Mouse (Mus musculus): ENCODE measurements around the gene Atpaf2. TPM values are rescaled to one million over a fixed set of nuclear protein-coding genes. Genes with fewer than 3 reads are reported as not detected.

Gene Atpaf2
- total RNA-seq, 2 experiments from 2014 or later = 29.3 to 31.7 TPM

DNA sequence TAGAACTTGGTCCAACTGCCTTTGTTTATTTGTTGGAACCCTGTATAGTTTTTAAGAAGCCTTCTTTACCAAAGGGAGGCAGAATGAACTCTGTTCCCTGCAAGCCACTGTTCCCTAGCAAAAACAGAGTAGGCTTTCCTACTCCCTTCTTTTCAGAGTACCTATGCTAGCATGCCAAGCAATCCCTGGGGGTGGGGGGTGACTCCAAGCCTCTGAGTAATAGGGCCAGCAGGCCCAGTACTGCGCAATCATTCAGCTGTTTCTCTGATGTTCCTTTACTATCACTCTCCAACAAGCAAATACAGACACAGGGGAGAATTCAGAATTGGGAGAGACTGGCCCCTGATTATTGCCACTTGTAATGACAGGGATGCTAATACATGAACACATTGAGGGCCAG is 11.7 kb downstream of the Atpaf2 start:
- DNase-seq (ENCODE audit: low spot score in 2 of 2) = no peak

DNA sequence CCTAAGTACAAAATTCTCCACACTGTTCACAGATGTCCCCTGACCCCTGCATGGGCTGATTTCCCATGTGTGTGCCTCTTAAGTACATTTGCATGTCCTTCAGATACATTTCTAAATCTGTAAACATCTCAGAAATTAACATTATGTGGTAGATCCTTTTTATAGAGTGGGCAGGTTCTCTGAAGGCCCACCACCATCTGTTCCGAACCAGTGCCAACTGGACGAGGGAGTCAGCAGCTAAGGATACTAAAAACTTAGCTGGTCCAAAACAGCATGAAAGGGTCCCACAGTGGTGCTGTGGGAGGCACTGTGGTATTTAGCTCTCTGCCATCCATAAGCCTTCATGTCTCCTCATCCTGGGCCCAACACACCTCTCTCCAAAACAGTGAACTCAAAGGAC is 21.1 kb downstream of the Atpaf2 start:
- no peak for DNase-seq (ENCODE audit: low spot score in 2 of 2)

DNA sequence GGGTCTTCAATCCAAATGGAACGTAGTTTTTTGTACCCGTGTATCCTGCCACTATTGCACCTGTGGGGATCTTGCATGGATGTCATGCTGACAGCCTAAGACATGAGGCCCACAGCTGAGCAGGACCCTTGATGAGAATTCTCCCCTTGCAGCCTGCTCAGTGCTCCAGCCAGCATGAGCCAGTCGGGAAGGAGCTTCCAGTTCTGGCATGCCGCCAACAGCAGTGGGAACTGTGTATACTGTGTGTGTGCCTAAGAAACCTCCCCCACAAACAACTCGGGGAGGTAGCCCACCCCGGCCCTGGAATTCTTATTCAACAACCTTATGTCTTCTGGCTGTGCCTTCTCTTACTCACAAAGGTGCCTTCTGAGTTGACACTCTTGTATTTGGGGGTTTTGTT is 21.7 kb downstream of the Atpaf2 start:
- peak in 1 of 2 experiments; percentile 37 for DNase-seq (ENCODE audit: low spot score in 2 of 2)

DNA sequence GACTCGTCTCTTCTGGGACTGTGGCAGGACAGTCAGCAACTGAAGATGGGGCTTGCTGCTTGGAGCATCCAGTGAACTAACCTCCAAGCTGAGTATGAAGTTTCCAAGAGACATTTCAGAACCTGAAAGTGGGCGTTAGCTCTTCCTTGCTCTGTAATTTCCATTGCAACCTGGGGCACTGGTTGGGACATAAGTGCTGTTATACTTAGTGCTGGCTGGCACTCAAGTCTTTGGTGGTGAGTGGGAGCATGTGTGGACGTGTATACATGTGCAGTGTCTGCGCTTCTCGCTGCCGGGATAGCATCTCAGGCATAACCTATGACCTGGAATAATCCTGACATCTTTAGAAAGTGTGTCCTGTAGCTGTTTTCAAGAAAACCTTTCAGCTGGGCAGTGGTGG is 26.9 kb downstream of the Atpaf2 start:
- DNase-seq (ENCODE audit: low spot score in 2 of 2) = no peak

DNA sequence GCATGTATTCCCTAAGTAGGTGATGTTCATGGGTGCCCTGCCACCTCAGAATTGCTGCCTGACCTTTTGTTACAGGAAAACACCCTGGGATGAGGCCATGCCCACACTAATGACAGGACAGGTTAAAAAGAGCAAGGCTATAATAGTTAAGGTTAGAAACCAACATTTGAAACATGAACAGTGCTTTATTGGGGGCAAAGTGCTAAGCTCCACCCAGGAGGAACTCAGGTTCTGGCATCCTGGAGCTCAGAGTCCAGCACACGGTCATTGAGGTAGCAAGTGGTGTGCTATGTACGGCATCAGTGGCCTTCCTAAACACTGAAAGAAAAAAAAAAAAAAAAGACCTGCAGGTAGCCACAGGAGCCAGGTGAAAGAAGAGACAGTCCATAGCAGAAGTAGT is 30.3 kb downstream of the Atpaf2 start:
- no peak for DNase-seq (ENCODE audit: low spot score in 2 of 2)

DNA sequence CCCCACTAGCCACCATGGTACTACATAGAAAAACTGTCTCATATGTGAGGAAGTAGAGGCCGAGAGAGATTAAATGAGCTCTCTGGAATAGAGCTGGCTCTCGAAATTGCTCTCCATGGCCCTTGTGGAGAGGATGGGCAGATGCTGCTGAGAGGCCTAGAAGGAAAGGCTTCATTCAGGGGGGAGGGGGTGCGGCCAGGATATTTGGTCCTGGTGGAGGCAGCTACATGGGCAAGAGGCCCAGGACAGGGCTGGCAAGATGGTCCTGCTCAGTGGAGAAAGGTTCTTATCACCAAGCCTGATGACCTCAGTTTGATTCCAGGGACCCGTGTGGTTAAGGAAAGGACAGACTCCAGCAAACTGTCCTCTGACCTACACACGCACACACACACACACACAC is 32.3 kb downstream of the Atpaf2 start:
- no peak for DNase-seq (ENCODE audit: low spot score in 2 of 2)

DNA sequence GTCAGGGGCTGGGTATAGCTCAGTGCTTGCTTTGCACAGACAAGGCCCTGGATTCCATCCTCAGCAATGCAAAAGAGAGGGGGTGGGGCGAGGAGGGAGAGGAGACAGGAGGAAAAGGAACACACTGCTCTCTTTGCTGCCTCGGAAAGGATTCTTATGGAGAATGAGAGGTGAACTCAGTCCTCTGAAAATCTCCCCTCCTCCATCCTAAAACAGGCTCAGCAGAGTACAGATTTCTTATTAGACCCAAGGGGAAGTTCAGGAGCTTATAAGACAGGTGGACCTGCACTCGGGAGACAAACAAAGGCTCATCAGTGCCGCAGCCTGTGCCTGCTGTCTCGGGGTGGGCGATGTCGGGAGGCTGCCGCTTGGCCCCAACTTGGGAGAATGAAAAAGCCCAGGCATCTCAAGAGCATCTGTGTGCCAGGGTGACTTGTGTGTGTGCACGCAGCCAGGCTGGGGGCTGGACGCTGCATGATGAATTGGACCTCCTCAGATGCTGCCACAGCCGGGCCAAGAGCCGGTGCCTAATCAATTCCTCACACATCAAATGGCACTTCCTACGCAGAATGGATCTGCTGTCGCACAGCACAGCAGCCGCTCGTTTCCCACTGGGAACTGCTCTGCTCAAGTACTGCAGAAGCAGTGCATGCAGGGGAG is 33.4 kb downstream of the Atpaf2 start:
- DNase-seq (ENCODE audit: low spot score in 2 of 2) = no peak

DNA sequence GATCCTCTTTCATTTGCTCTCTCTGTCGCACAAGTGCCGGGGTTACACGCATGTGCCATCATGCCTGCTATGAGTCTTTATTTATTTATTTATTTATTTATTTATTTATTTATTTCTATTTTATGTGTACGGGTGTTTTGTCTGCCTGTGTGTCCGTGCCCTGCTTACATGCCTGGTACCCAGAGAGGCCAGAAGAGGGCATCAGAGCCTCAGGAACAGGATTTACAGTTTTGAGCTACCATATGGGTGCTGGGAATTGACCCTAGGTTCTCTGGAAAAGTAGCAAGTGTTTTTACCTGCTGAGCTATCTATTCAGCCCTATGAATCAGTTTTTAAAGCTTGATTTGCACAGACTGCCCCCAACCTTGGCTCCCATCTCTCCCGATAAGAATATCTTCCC is 34.7 kb downstream of the Atpaf2 start:
- no peak for DNase-seq (ENCODE audit: low spot score in 2 of 2)

DNA sequence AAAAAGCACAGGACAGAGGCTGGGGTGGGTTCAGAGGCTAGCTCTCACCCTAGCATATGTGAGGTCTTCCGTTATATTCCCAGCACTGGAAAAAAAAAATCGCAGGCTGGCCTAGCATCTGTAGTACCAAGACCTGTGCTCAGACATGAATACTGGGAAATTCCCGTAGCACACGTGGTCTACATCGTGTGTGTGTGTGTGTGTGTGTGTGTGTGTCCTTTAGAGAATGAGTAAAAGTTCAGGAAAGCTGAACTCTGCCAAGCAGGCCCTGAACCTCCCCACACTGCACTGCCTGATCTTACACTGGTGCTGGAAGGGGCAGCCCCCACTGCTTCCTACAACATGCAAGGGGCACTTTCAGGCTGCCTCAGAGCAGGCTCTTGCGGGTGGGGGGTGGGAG is 43.8 kb downstream of the Atpaf2 start:
- no peak for DNase-seq (ENCODE audit: low spot score in 2 of 2)

DNA sequence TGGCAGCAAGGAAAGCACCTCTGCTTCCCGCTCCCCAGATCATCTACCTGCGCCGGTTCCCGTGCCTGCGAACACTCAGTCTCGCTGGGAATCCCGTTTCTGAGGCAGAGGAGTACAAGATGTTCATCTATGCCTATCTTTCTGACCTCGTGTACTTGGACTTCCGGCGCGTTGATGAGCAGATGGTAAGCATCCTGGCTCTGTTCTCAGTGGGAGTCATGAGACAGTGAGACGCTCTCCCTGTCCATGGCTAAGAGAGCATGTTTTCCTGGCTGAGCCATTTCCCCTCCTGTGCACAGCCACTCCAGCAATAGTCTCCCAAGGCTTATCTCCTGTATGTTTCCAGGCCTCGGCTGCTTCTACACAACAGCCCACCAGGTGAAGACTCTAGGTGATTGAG is 47.8 kb downstream of the Atpaf2 start:
- DNase-seq (ENCODE audit: low spot score in 2 of 2) = no peak

DNA sequence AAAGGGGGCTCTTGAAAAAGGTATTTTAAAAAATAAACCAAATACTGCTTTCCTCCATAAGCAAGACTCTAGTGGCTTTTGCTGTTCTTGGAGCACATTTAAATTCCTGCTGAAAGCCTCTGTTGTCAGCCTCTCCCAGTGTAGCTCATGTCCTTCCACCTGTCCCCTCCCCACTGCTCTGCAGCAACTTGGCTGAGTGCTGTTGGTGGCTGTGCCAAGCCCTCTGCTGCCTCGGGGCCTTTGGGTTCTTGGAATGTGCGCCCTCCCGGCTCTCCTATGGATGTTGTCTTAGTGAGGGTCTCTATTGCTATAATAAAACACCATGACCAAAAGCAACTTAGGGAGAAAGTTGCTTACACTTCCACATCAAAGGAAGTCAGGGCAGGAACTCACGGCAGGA is 48.8 kb downstream of the Atpaf2 start:
- no peak for DNase-seq (ENCODE audit: low spot score in 2 of 2)

DNA sequence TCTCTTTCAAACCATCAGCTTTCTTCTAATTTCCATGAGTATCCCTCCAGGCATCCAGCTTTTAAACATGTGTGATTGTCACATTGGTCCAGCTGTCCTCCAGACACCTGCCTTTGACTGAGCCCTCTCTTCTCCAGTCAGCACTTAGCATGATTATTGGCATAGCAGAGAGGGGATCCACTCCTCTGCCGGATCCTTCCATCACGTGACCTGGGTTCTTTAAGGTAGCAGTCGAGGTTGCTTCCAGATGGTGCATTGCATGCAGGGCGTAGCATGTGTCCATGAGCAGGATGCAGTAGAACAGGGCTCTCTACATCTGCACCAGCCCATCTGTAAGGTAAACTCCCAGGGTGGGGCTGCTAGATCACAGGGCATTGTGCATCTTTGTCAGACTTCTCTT is 49.3 kb downstream of the Atpaf2 start:
- DNase-seq (ENCODE audit: low spot score in 2 of 2) = no peak

DNA sequence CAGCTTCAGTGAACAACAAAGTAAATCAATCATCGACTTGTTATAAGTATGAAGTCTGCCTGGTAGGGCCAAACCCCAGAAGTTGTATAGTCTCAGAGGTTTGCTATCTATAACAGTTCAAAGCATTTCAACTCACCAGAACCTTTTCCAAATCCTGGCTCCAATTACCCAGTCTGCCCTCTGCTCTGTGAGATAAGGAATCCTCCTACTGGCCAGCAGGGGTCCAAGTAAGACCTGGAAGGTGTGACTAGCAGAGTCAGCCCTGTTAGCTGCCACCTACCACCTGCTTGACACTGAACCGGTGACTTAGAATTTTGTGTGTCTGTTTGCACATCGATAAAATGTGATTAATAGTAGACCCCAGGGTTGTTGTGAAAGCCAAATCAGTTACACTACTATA is 51.0 kb downstream of the Atpaf2 start:
- no peak for DNase-seq (ENCODE audit: low spot score in 2 of 2)

DNA sequence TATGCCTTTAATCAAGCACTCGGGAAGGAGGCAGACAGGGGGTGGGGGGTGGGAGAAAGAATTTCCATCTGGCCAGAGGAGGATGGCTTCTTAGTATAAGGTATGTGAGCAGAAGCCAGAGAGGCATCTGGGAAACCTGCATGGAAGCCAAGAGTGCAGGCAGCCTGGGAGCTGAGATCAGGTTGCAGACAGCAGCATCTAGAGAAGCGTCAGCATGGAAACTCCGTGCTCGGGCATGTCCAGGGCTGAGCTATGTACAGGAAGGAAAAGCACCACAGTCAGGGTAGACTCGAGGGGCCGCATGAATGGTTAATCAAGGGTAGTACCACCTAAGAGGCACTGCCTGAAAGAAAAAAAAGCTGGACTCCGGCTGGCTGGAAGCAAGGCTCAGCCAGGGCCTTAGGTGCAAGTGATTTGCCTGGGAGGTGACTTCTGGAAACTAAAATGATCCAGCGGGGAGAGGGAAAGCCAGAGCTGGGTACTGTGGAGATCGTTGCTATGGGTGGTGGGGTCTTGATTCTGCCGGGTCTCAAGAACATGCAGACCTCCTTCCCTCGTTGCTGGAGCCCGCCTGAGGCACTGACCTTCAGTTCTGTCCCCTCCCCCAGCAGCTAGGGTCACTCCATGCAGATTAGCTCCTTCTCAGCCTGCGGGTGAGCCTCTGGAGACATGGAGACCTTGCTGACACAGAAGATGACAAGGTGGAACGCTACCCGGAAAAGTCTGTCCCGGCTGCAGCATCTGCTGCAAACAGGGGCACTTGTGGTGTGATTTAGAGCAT is 51.8 kb downstream of the Atpaf2 start:
- DNase-seq (ENCODE audit: low spot score in 2 of 2) = no peak

DNA sequence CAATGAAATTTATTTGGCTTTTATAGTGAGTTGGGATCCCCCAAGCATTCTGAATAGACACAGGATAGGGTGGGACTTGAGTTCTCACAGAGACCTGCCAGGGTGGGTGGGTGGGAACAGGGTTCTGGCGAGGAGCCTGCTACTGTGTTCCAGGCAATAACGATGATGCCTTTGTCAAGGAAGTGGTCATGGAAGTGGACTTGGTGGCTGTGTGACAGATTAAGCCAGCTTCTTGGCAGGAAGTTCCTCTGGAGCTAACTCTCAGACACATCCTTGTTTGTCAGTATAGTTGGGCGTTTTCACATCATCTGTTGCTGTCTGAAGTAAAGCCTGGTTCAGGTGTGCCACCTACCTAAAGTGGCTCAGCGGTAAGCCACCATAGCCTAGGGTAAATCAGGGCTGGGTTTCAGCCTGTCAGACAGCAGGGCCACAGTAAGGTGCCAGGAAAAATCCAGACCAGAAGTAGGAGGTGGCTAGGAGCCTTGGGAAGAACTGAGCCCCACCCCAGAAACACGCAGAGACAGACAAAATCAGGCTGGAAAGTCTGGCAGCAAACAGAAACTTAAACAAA is 57.5 kb downstream of the Atpaf2 start:
- no peak for DNase-seq (ENCODE audit: low spot score in 2 of 2)

DNA sequence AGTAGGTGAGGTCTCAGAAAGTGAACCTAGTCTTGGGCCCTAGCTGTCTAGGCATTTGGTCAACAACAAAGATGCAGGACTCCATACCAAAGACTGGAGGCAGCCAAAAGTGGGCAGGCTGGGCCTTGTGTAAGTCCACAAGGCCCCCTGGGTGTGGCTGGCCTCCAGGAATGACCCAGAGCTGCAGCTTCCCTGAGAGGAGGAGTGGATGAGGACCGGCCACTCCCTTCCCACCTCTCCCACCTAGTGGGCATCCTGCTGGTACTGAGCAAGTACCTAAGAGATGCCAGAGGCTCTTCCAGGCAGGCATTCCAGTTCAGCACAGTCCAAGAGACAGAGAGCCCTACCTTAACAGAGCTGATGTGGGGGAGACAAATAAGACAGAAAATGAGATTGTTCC is 58.3 kb downstream of the Atpaf2 start:
- DNase-seq (ENCODE audit: low spot score in 2 of 2) = no peak

DNA sequence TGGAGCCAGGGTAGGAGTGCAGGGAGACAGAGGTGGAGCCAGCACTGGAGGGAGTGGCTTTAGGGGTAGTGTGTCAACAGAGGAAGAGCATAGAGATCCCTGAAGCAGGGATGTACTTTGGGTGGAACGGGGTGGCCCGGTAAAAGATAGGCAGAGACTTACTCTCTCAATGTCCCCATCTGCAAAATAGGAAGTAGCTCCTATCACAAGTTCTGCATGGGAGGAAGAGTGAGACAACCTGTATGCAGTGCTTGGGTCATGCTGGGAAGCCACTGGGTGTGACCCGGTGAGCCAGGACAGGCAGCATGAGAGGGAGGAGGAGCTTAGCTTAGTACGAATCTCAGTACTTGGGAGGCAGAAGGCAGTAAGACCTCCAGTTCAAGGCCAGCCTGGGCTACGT is 59.1 kb downstream of the Atpaf2 start:
- no peak for DNase-seq (ENCODE audit: low spot score in 2 of 2)

DNA sequence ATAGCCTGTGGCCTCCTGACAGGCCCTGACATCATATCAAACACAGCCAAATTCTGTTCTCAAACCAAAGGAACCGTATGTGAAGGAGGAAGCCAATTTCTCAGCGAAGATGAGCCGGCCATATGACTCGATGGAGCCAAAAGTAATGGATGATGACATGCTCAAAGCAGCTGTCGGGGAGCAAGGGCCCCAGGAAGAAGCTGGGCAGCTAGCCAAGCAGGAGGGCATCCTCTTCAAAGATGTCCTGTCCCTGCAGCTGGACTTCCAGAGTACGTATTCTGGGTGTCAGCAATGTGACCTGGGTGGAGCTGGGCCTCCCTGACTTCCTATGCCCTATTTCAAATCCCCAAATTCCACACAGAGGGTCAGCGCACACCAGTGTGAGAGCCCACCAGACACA is 59.7 kb downstream of the Atpaf2 start:
- DNase-seq (ENCODE audit: low spot score in 2 of 2) = peak in 1 of 2 experiments; percentile 42

DNA sequence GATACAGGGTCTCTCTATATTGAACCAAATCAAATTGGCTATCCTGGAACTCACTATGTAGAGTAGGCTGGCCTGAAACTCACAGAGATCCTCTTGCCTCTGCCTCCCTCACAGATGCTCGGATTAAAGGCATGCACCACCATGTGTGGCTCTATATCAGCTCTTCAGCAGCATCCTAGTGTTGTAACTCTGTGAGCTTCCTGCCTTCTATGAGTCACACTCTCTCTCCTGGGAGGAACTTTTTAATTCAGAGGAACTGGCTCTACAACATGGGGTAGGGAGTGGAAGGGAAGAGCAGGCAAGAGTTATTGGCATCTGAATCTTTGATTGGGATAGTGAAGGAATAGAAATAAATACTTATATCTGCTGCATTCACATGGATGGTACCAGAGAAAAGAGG is 61.1 kb downstream of the Atpaf2 start:
- no peak for DNase-seq (ENCODE audit: low spot score in 2 of 2)

DNA sequence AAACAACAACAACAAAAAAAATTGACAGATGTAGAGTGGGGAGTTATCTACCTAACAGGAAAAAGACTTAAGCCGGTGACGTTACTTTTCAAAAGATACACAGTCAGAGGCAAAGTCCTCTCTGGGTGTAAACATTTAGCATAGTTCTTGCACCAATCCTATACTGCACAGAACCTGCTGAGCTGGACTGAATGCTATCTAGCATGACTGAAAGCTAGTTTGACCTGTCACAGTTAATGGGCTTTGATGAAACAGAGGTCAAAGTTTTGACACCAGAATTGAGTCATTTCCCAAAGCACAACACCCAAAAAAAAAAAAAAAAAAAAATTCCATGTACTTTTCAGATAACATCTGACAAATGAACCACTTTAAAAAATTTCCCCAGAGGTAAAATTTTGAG is 62.3 kb downstream of the Atpaf2 start:
- DNase-seq (ENCODE audit: low spot score in 2 of 2) = no peak

DNA sequence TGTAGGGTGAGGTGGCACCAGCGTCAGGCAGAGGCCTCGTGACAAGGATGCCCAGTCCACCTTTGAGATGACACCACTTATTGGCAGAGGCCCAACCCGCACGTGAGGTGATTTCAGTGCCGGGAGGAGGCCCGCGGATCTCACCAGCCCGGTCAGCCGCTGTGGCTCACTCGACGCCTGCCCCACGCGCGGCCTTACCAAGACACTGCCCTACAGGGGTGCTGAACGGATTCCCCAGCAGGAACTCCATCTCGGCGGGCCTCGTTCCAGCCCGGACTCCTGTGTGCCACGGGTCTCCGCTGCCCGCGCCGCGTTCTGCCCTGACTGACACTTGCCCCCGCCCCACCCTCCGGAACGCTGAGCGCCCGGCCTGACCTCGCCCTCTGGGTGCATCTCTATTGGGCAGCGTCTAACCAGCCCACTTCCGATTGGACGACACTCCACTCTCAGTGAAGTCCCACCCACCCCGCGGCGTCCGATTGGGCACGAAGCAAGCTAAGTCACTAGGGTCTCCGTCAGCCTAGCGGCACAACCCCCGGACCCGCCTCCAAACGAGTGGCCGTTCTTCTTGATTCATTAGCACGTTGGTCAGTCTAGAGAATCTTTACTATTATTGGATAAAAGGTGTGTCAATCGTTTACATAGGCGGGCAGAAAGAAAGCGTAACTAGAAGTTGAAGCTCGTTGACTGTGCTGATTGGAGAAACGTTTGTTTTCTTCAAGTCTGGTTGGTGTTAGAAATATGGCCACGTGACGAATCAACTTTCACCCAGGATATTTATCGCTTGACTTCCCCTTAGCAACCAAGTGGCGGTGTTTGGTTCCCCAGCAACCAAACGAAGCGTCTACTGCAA is 65.5 kb downstream of the Atpaf2 start, which contains the start of the genes Tom1l2 and Drc3:
Tom1l2 (minus strand) TSS at position 347 of the 853 bp plus-strand sequence.
Drc3 (plus strand) TSS at position 771 of the 853 bp plus-strand sequence.
- DNase-seq (ENCODE audit: low spot score in 2 of 2) = peak; percentile 97 to 99

Measured in gastrocnemius, postnatal 4 days (tissue).